Mouse (Mus musculus) liver, embryonic 14.5 days (tissue): ENCODE measurements around the gene Rhox7a. TPM values are rescaled to one million over a fixed set of nuclear protein-coding genes. Genes with fewer than 3 reads are reported as not detected.

Experiments used
- ATAC-seq: fragments of 200-750 bp; cut with Nextera tagmentation; 2 replicates; pipeline ENCODE4 v1.8.0; 2017; ENCODE audit warnings: moderate number of reproducible peaks, mild to moderate bottlenecking, moderate library complexity; ENCODE audit not compliant: insufficient read depth
- DNase-seq, 3 experiments: peaks; one replicate each; pipeline ENCODE4 v3.0.0-alpha.2; 2012 to 2013; ENCODE audit warnings: low read depth in 3 of 3, low spot score in 3 of 3
- H3K27ac ChIP-seq: fragments of 300-500 bp; sonication (generic); 2 replicates; pipeline ENCODE4 v1.5.1; 2014; ENCODE audit warnings: moderate library complexity, mild to moderate bottlenecking, control low read depth, inconsistent platforms
- H3K27me3 ChIP-seq: fragments of 300-500 bp; sonication (generic); 2 replicates; pipeline ENCODE4 v1.6.1; 2014; ENCODE audit warnings: mild to moderate bottlenecking, low read length, moderate library complexity; ENCODE audit not compliant: control insufficient read depth, insufficient read depth
- H3K36me3 ChIP-seq: fragments of 300-500 bp; sonication (generic); replicated peaks from 2 replicates; pipeline ENCODE4 v1.6.1; 2014; ENCODE audit warnings: low read depth; ENCODE audit not compliant: control insufficient read depth, insufficient read depth
- H3K4me1 ChIP-seq, 2 experiments: fragments of 200-500 bp in 1 of 2; fragments of 300-500 bp in 1 of 2; sonication (generic) in 1 of 2; replicated peaks; 2 replicates each; pipeline ENCODE4 v1.6.1; 2012 to 2014; ENCODE audit warnings: antibody characterized with exemption in 1 of 2, inconsistent platforms in 1 of 2, low read length in 1 of 2; ENCODE audit not compliant: control insufficient read depth in 2 of 2, insufficient read depth in 2 of 2
- H3K4me2 ChIP-seq: fragments of 300-500 bp; sonication (generic); 2 replicates; pipeline ENCODE4 v1.6.1; 2014; ENCODE audit warnings: low read depth, mild to moderate bottlenecking, control low read depth, moderate library complexity
- H3K4me3 ChIP-seq, 2 experiments: fragments of 200-500 bp in 1 of 2; fragments of 300-500 bp in 1 of 2; sonication (generic) in 1 of 2; 2 replicates each; pipeline ENCODE4 v1.5.1; 2012 to 2014; ENCODE audit warnings: low read depth in 2 of 2, low read length in 2 of 2, mild to moderate bottlenecking in 2 of 2, control low read depth in 1 of 2, inconsistent platforms in 1 of 2, moderate library complexity in 1 of 2; ENCODE audit not compliant: insufficient read depth in 1 of 2
- H3K9ac ChIP-seq: fragments of 300-500 bp; sonication (generic); replicated peaks from 2 replicates; pipeline ENCODE4 v1.6.1; 2014; ENCODE audit warnings: mild to moderate bottlenecking, control low read depth, moderate library complexity
- H3K9me3 ChIP-seq: fragments of 300-500 bp; sonication (generic); 2 replicates; pipeline ENCODE4 v1.6.1; 2016; ENCODE audit warnings: low read length, mixed read lengths; ENCODE audit not compliant: control insufficient read depth
- CTCF ChIP-seq: IDR thresholded peaks from 2 replicates; pipeline ENCODE4 v1.5.1; 2016; ENCODE audit warnings: antibody characterized with exemption, low read depth, control low read depth
- EP300 ChIP-seq: IDR thresholded peaks from 2 replicates; pipeline ENCODE4 v1.6.1; 2016; ENCODE audit warnings: antibody characterized with exemption, low read depth
- WGBS: fragments of 180-500 bp; shearing (Covaris S2); extraction: QIAGEN DNeasy Blood & Tissue Kit; methylation state at CpG from one replicate; pipeline ENCODE4 v1.1.7; 2014; ENCODE audit not compliant: insufficient replicate concordance; 5-methylcytosine and 5-hydroxymethylcytosine counted together
- polyA plus RNA-seq, 2 experiments: library from polyadenylated mRNA; depleted of rRNA in 1 of 2; stranded (reverse) in 1 of 2; unstranded in 1 of 2; fragments of >200 nt; fragmentation: Nextera tagmentation in 1 of 2; extraction: Ambion mirVana in 1 of 2; gene quantifications; 2 replicates each; pipeline versions ENCODE4 v1.2.1 to v1.2.3; 2012 to 2014

Gene Rhox7a
- polyA plus RNA-seq, 2 experiments: not detected

DNA sequence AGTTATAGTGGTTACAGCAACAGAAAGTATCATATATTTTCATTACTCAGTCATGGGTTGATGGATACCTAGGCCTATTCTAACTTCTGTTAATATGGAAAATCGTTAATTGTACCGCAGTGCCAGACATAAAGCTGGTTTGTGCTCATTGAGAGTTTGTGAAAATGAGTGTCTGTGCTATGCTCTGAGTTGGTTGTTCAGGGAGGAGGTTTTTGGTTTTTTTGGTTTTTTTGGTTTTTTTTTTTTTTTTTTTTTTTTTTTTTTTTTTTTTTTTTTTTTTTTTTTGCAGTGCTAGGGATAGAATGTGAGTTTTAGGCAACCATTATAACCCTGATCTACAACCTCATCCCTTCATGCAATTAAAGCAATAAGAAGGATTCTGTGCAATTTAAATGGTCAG is 40.2 kb downstream of the Rhox7a start:
- Histone ChIP-seq H3K27me3 (no peaks in the 10 kb centered on the region), H3K27ac (no peak overlapping the region), H3K36me3 (no peaks in the 10 kb centered on the region), H3K4me3 (no peak overlapping the region), H3K9ac (no peak overlapping the region), H3K9me3 (no peaks in the 10 kb centered on the region), H3K4me2 (no peak overlapping the region), H3K4me1 (no peaks in the 10 kb centered on the region)
- DNase-seq (no peak), ATAC-seq (no peak)
- 70% methylated on average over 2 of the region's 2 CpGs for WGBS
- TF ChIP-seq CTCF (no peak), EP300 (no peak)

DNA sequence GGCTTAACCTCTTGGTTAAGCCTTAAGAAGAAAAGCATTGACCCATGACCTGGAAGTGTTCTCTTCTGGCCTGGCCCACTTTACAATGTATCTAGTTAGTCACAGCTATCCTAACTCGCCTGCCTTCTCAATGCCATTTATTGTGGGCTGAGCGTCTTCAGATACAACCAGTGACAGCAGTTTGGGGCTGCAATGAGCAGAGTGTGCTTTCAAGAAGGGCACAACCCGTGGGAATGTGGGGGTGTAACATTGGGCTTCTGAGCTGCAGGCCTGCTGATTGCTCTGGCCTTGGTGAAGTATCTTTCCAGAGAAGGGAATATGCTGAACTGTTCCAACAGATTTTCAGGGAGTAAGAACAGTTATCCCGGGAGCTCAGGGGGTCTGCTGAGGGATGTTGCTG is 47.4 kb downstream of the Rhox7a start, which contains the start of gene Rhox8:
TSS of gene Rhox8 (minus strand) at position 101 of the 400 bp plus-strand sequence.
- no peaks in the 10 kb centered on the region for H3K4me1 ChIP-seq
- WGBS: 57% methylated on average over 4 of the region's 4 CpGs
- no peak within 1 kb of the TSS for H3K27ac ChIP-seq
- H3K4me2 ChIP-seq: no peak within 1 kb of the TSS
- no peak within 1 kb of the TSS for H3K9ac ChIP-seq
- H3K27me3 ChIP-seq: no peaks in the 10 kb centered on the region
- H3K9me3 ChIP-seq: no peaks in the 10 kb centered on the region
- no peak for DNase-seq
- no peak for TF ChIP-seq EP300
- no peak for TF ChIP-seq CTCF
- no peak for ATAC-seq
- no peaks in the 10 kb centered on the region for H3K36me3 ChIP-seq
- H3K4me3 ChIP-seq: no peak within 1 kb of the TSS

Other genes with a start within 250 kb of the Rhox7a start
- not detected in 2 replicates for gene Rhox4f, start 224.0 kb upstream of the Rhox7a start, polyA plus RNA-seq (2012; rRNA removed)
- not detected in 2 replicates for gene Rhox4f, start 224.0 kb upstream of the Rhox7a start, polyA plus RNA-seq (2014; fragmentation: Nextera tagmentation; extraction: Ambion mirVana)
- not detected in 2 replicates for gene Rhox3g, start 203.1 kb upstream of the Rhox7a start, polyA plus RNA-seq (2012; rRNA removed)
- not detected in 2 replicates for gene Rhox3g, start 203.1 kb upstream of the Rhox7a start, polyA plus RNA-seq (2014; fragmentation: Nextera tagmentation; extraction: Ambion mirVana)
- gene Rhox2g, start 188.2 kb upstream of the Rhox7a start, polyA plus RNA-seq (2012; rRNA removed): not detected in 2 replicates
- gene Rhox2g, start 188.2 kb upstream of the Rhox7a start, polyA plus RNA-seq (2014; fragmentation: Nextera tagmentation; extraction: Ambion mirVana): not detected in 2 replicates
- gene Rhox4g, start 180.4 kb upstream of the Rhox7a start, polyA plus RNA-seq (2012; rRNA removed): not detected in 2 replicates
- not detected in 2 replicates for gene Rhox4g, start 180.4 kb upstream of the Rhox7a start, polyA plus RNA-seq (2014; fragmentation: Nextera tagmentation; extraction: Ambion mirVana)
- gene Rhox3h, start 162.9 kb upstream of the Rhox7a start, polyA plus RNA-seq (2012; rRNA removed): not detected in 2 replicates
- gene Rhox3h, start 162.9 kb upstream of the Rhox7a start, polyA plus RNA-seq (2014; fragmentation: Nextera tagmentation; extraction: Ambion mirVana): not detected in 2 replicates
- gene Rhox2h, start 158.4 kb upstream of the Rhox7a start, polyA plus RNA-seq (2012; rRNA removed): not detected in 2 replicates
- not detected in 2 replicates for gene Rhox2h, start 158.4 kb upstream of the Rhox7a start, polyA plus RNA-seq (2014; fragmentation: Nextera tagmentation; extraction: Ambion mirVana)
- gene Rhox5, start 26.8 kb upstream of the Rhox7a start, polyA plus RNA-seq (2012; rRNA removed): 0.47 and 1.2 TPM in 2 replicates
- gene Rhox5, start 26.8 kb upstream of the Rhox7a start, polyA plus RNA-seq (2014; fragmentation: Nextera tagmentation; extraction: Ambion mirVana): 1.3 TPM in 2 replicates
- gene Rhox6, start 4.8 kb upstream of the Rhox7a start, polyA plus RNA-seq (2012; rRNA removed): not detected in 2 replicates
- not detected in 2 replicates for gene Rhox6, start 4.8 kb upstream of the Rhox7a start, polyA plus RNA-seq (2014; fragmentation: Nextera tagmentation; extraction: Ambion mirVana)
- not detected in 2 replicates for gene Rhox8, start 47.3 kb downstream of the Rhox7a start, polyA plus RNA-seq (2012; rRNA removed)
- not detected in 2 replicates for gene Rhox8, start 47.3 kb downstream of the Rhox7a start, polyA plus RNA-seq (2014; fragmentation: Nextera tagmentation; extraction: Ambion mirVana)
- gene Rhox7b, start 65.5 kb downstream of the Rhox7a start, polyA plus RNA-seq (2012; rRNA removed): not detected in 2 replicates
- gene Rhox7b, start 65.5 kb downstream of the Rhox7a start, polyA plus RNA-seq (2014; fragmentation: Nextera tagmentation; extraction: Ambion mirVana): not detected in 2 replicates
- gene Rhox9, start 70.1 kb downstream of the Rhox7a start, polyA plus RNA-seq (2012; rRNA removed): not detected in 2 replicates
- not detected in 2 replicates for gene Rhox9, start 70.1 kb downstream of the Rhox7a start, polyA plus RNA-seq (2014; fragmentation: Nextera tagmentation; extraction: Ambion mirVana)
- gene Btg1-ps1, start 187.1 kb downstream of the Rhox7a start, polyA plus RNA-seq (2012; rRNA removed): not detected in 2 replicates
- gene Btg1-ps1, start 187.1 kb downstream of the Rhox7a start, polyA plus RNA-seq (2014; fragmentation: Nextera tagmentation; extraction: Ambion mirVana): not detected in 2 replicates
- gene Btg1-ps2, start 211.4 kb downstream of the Rhox7a start, polyA plus RNA-seq (2012; rRNA removed): not detected in 2 replicates
- gene Btg1-ps2, start 211.4 kb downstream of the Rhox7a start, polyA plus RNA-seq (2014; fragmentation: Nextera tagmentation; extraction: Ambion mirVana): not detected in 2 replicates
- gene Rhox10, start 234.8 kb downstream of the Rhox7a start, polyA plus RNA-seq (2012; rRNA removed): not detected in 2 replicates
- gene Rhox10, start 234.8 kb downstream of the Rhox7a start, polyA plus RNA-seq (2014; fragmentation: Nextera tagmentation; extraction: Ambion mirVana): not detected in 2 replicates